Mouse (Mus musculus) hindbrain, embryonic 16.5 days (tissue): ENCODE measurements around the gene Iscu. TPM values are rescaled to one million over a fixed set of nuclear protein-coding genes. Genes with fewer than 3 reads are reported as not detected.
"Not testable (repeated sequence)": the region's sequence is repeated elsewhere in the genome, so short reads cannot be mapped to it uniquely, and the experiment has no call there.

ENCODE experiments used
- ATAC-seq: fragments of 200-750 bp; cut with Nextera tagmentation; 2 replicates; pipeline ENCODE4 v1.8.0; 2017; ENCODE audit warnings: moderate TSS enrichment, moderate library complexity
- H3K27ac ChIP-seq: fragments of 300-500 bp; sonication (generic); 2 replicates; pipeline ENCODE4 v1.5.1; 2014; ENCODE audit warnings: low read depth, mild to moderate bottlenecking, control low read depth, low read length, moderate library complexity
- H3K27me3 ChIP-seq: fragments of 300-500 bp; sonication (generic); replicated peaks from 2 replicates; pipeline ENCODE4 v1.6.1; 2014; ENCODE audit warnings: low read length; ENCODE audit not compliant: control insufficient read depth, insufficient read depth
- H3K36me3 ChIP-seq: fragments of 300-500 bp; sonication (generic); 2 replicates; pipeline ENCODE4 v1.6.1; 2014; ENCODE audit warnings: mild to moderate bottlenecking, low read length, moderate library complexity, mixed read lengths; ENCODE audit not compliant: control insufficient read depth, insufficient read depth
- H3K4me1 ChIP-seq: fragments of 300-500 bp; sonication (generic); 2 replicates; pipeline ENCODE4 v1.6.1; 2014; ENCODE audit warnings: low read depth, low read length; ENCODE audit not compliant: control insufficient read depth, insufficient read depth
- H3K4me2 ChIP-seq: fragments of 300-500 bp; sonication (generic); 2 replicates; pipeline ENCODE4 v1.6.1; 2014; ENCODE audit warnings: mild to moderate bottlenecking, low read length, control low read depth, moderate library complexity
- H3K4me3 ChIP-seq: fragments of 300-500 bp; sonication (generic); 2 replicates; pipeline ENCODE4 v1.5.1; 2014; ENCODE audit warnings: mild to moderate bottlenecking, low read length, control low read depth, moderate library complexity
- H3K9ac ChIP-seq: fragments of 300-500 bp; sonication (generic); 2 replicates; pipeline ENCODE4 v1.6.1; 2014; ENCODE audit warnings: low read depth, mild to moderate bottlenecking, control low read depth, low read length, moderate library complexity
- H3K9me3 ChIP-seq: fragments of 300-500 bp; sonication (generic); 2 replicates; pipeline ENCODE4 v1.6.1; 2014; ENCODE audit warnings: mild to moderate bottlenecking, low read length, moderate library complexity; ENCODE audit not compliant: control insufficient read depth
- WGBS: fragments of 180-500 bp; shearing (Covaris S2); extraction: QIAGEN DNeasy Blood & Tissue Kit; methylation state at CpG from one replicate; pipeline ENCODE4 v1.1.7; 2014; 5-methylcytosine and 5-hydroxymethylcytosine counted together
- polyA plus RNA-seq: library from polyadenylated mRNA; unstranded; fragments of >200 nt; fragmentation: Nextera tagmentation; extraction: Ambion mirVana; gene quantifications from 2 replicates; pipeline ENCODE4 v1.2.1, GENCODE M21; 2015

The Iscu gene
- polyA plus RNA-seq, 1 experiment from 2014 or later = 94.0 TPM

GRCm38 (mm10) chr5:113781254-113781653 lies 8.7 kb downstream of the Iscu start:
- ATAC-seq = no peak
- no peaks in the 10 kb centered on the region for H3K4me1 ChIP-seq
- H3K4me2 ChIP-seq = no peak overlapping the region

GRCm38 (mm10) chr5:113781875-113782274 lies 9.3 kb downstream of the Iscu start:
- H3K36me3 ChIP-seq = peaks cover 3% of the 10 kb centered on the region; the same call in 1 of the 2 replicates
- no peaks in the 10 kb centered on the region for H3K4me1 ChIP-seq
- WGBS = 78% methylated on average over 7 of the region's 7 CpGs
- no peak for ATAC-seq
- no peak overlapping the region for H3K9ac ChIP-seq
- no peak overlapping the region for H3K4me3 ChIP-seq
- no peak overlapping the region for H3K4me2 ChIP-seq
- no peak overlapping the region for H3K27ac ChIP-seq
- no peaks in the 10 kb centered on the region for H3K9me3 ChIP-seq
- H3K27me3 ChIP-seq = peaks cover 5% of the 10 kb centered on the region

More at GRCm38 (mm10) chr5:113781254-113781653, 8.7 kb downstream of the Iscu start:
- Histone ChIP-seq H3K9me3 (no peaks in the 10 kb centered on the region), H3K27ac (no peak overlapping the region), H3K9ac (no peak overlapping the region), H3K36me3 (peaks cover 5% of the 10 kb centered on the region; the same call in 1 of the 2 replicates), H3K27me3 (peaks cover 5% of the 10 kb centered on the region), H3K4me3 (no peak overlapping the region)
- 77% methylated on average over 7 of the region's 7 CpGs for WGBS

- Histone ChIP-seq H3K4me1 (no peaks in the 10 kb centered on the region), H3K4me2 (no peak overlapping the region), H3K27ac (no peak overlapping the region), H3K27me3 (peaks cover 5% of the 10 kb centered on the region), H3K4me3 (no peak overlapping the region), H3K9me3 (no peaks in the 10 kb centered on the region), H3K9ac (no peak overlapping the region), H3K36me3 (no peaks in the 10 kb centered on the region)
- WGBS = 88% methylated on average over 7 of the region's 7 CpGs
- ATAC-seq = no peak
Measured at GRCm38 (mm10) chr5:113782624-113783023, 10.1 kb downstream of the Iscu start.

- Histone ChIP-seq H3K4me1 (no peaks in the 10 kb centered on the region), H3K27me3 (peaks cover 5% of the 10 kb centered on the region), H3K9me3 (no peaks in the 10 kb centered on the region), H3K36me3 (no peaks in the 10 kb centered on the region), H3K9ac (0 out of 2 replicates have a peak overlapping the region, but pooled peaks have one; percentile 23), H3K27ac (no peak overlapping the region), H3K4me2 (no peak overlapping the region), H3K4me3 (no peak overlapping the region)
- 19% methylated on average over 12 of the region's 12 CpGs for whole genome bisulfite sequencing
- no peak for ATAC-seq
Measured at GRCm38 (mm10) chr5:113783581-113784001, 11.0 kb downstream of the Iscu start.

GRCm38 (mm10) chr5:113784104-113784503 lies 11.6 kb downstream of the Iscu start:
- H3K9ac ChIP-seq = not testable (repeated sequence)

GRCm38 (mm10) chr5:113786985-113787384 lies 14.4 kb downstream of the Iscu start:
- no peak for ATAC-seq
- Histone ChIP-seq H3K27ac (no peak overlapping the region), H3K36me3 (no peaks in the 10 kb centered on the region), H3K9ac (no peak overlapping the region), H3K4me2 (no peak overlapping the region), H3K4me1 (no peaks in the 10 kb centered on the region), H3K27me3 (peaks cover 5% of the 10 kb centered on the region), H3K4me3 (no peak overlapping the region), H3K9me3 (no peaks in the 10 kb centered on the region)
- 86% methylated on average over 5 of the region's 5 CpGs for WGBS

More at GRCm38 (mm10) chr5:113784104-113784503, 11.6 kb downstream of the Iscu start:
- not testable (repeated sequence) for H3K4me3 ChIP-seq, H3K4me1 ChIP-seq, H3K36me3 ChIP-seq, ATAC-seq, H3K27me3 ChIP-seq, H3K27ac ChIP-seq, H3K4me2 ChIP-seq, H3K9me3 ChIP-seq
- 27% methylated on average over 3 of the region's 3 CpGs for WGBS

- Histone ChIP-seq H3K4me2 (no peak overlapping the region), H3K4me3 (no peak overlapping the region), H3K27ac (no peak overlapping the region), H3K9me3 (no peaks in the 10 kb centered on the region), H3K9ac (no peak overlapping the region), H3K27me3 (peaks cover 2% of the 10 kb centered on the region), H3K36me3 (no peaks in the 10 kb centered on the region), H3K4me1 (no peaks in the 10 kb centered on the region)
- ATAC-seq = no peak
- WGBS = 35% methylated on average over 6 of the region's 6 CpGs
Measured at GRCm38 (mm10) chr5:113788645-113789044, 16.1 kb downstream of the Iscu start.

- no peaks in the 10 kb centered on the region for H3K36me3 ChIP-seq
- H3K4me3 ChIP-seq = no peak overlapping the region
- H3K9me3 ChIP-seq = no peaks in the 10 kb centered on the region
- ATAC-seq = no peak
- no peak overlapping the region for H3K27ac ChIP-seq
- H3K9ac ChIP-seq = no peak overlapping the region
- WGBS = 45% methylated on average over 7 of the region's 7 CpGs
- H3K4me2 ChIP-seq = no peak overlapping the region
- no peaks in the 10 kb centered on the region for H3K4me1 ChIP-seq
- no peaks in the 10 kb centered on the region for H3K27me3 ChIP-seq
Measured at GRCm38 (mm10) chr5:113789075-113789788, 16.7 kb downstream of the Iscu start.

- no peaks in the 10 kb centered on the region for H3K9me3 ChIP-seq
Measured at GRCm38 (mm10) chr5:113790453-113791196, 18.1 kb downstream of the Iscu start.

More at GRCm38 (mm10) chr5:113790453-113791196, 18.1 kb downstream of the Iscu start:
- Histone ChIP-seq H3K9ac (no peak overlapping the region), H3K27me3 (no peaks in the 10 kb centered on the region), H3K4me1 (no peaks in the 10 kb centered on the region), H3K4me2 (no peak overlapping the region), H3K27ac (no peak overlapping the region), H3K4me3 (no peak overlapping the region), H3K36me3 (no peaks in the 10 kb centered on the region)
- ATAC-seq = no peak
- WGBS = 78% methylated on average over 11 of the region's 11 CpGs
